Mouse (Mus musculus) testis, adult 2 months (tissue): Measurements from ENCODE around the gene Bex2.

Experiments used
- CTCF ChIP-seq: fragments of 200-500 bp; IDR thresholded peaks from 2 replicates; pipeline ENCODE4 v1.5.1; 2012; ENCODE audit warnings: low read depth, mild to moderate bottlenecking, inconsistent platforms, low read length, moderate library complexity; ENCODE audit not compliant: control insufficient read depth, insufficient read depth, insufficient replicate concordance
- POLR2A ChIP-seq: fragments of 200-500 bp; IDR thresholded peaks from 2 replicates; pipeline ENCODE4 v1.6.1; 2012; ENCODE audit warnings: low read depth, mild to moderate bottlenecking, inconsistent platforms, low read length, moderate library complexity; ENCODE audit not compliant: control insufficient read depth

DNA sequence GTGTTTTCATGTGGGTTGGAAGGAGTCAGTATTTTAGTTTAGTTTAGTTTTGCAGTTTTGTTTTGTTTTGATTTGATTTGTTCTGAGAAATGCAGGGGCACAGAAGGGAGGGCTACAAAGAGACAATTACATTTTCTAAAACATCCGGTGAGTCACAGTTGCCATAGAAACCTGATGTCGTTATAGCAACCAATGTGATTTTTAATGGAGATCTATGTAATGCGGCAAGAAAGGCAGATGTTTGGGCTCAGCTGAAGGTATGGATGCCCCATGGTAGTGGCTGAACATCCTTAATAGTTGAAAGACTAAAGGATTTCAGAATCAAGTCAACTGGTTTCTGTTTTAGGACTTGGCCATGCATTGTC, 36.7 kb upstream of the Bex2 start:
- TF ChIP-seq CTCF: no peak
- no peak for TF ChIP-seq POLR2A
